Mouse (Mus musculus) G1E (cell line): ENCODE data around the gene Csnk2b. TPM values are rescaled to one million over a fixed set of nuclear protein-coding genes. Genes with fewer than 3 reads are reported as not detected.

Source experiments
- ATAC-seq: 2 replicates; pipeline ENCODE4 v1.8.0; 2016; ENCODE audit warnings: mild to moderate bottlenecking; ENCODE audit not compliant: insufficient number of reproducible peaks, poor library complexity, low FRiP score, severe bottlenecking; ENCODE audit errors: extremely low read depth
- DNase-seq: peaks from one replicate; pipeline ENCODE4 v3.0.0; 2012; ENCODE audit warnings: low spot score
- H3K27me3 ChIP-seq: 2 replicates; pipeline ENCODE4 v1.6.1; 2012; ENCODE audit warnings: mild to moderate bottlenecking, low read length, inconsistent platforms; ENCODE audit not compliant: insufficient read depth
- H3K36me3 ChIP-seq: replicated peaks from 2 replicates; pipeline ENCODE3; 2012; ENCODE audit warnings: mild to moderate bottlenecking, inconsistent platforms
- H3K4me1 ChIP-seq: 2 replicates; pipeline ENCODE4 v1.6.1; 2012; ENCODE audit warnings: low read depth, low read length, inconsistent platforms, mixed read lengths; ENCODE audit not compliant: insufficient read depth
- H3K4me3 ChIP-seq: 2 replicates; pipeline ENCODE4 v1.5.1; 2012; ENCODE audit warnings: low read depth, mild to moderate bottlenecking, inconsistent platforms, low read length, moderate library complexity, mixed read lengths
- H3K9me3 ChIP-seq: replicated peaks from 2 replicates; pipeline ENCODE4 v1.6.1; 2012; ENCODE audit warnings: inconsistent platforms
- CTCF ChIP-seq: IDR thresholded peaks from 2 replicates; pipeline ENCODE4 v1.5.1; 2012; ENCODE audit warnings: low read depth, low read length, inconsistent platforms, mixed read lengths
- GATA1 ChIP-seq: IDR thresholded peaks from 2 replicates; pipeline ENCODE4 v1.6.1; 2012; ENCODE audit warnings: borderline replicate concordance, low read length, inconsistent platforms, mixed read lengths
- GATA2 ChIP-seq: IDR thresholded peaks from 2 replicates; pipeline ENCODE4 v1.6.1; 2012; ENCODE audit warnings: low read depth, low read length, inconsistent platforms, borderline replicate concordance
- POLR2AphosphoS5 ChIP-seq: IDR thresholded peaks from 2 replicates; pipeline ENCODE4 v1.6.1; 2012; ENCODE audit warnings: low read depth, low read length, inconsistent platforms; ENCODE audit not compliant: insufficient replicate concordance
- TAL1 ChIP-seq: conservative IDR thresholded peaks from 2 replicates; pipeline ENCODE4 v1.6.1; 2012; ENCODE audit warnings: low read depth, low read length, inconsistent platforms, mixed read lengths
- polyA plus RNA-seq: library from polyadenylated mRNA; stranded (reverse); fragments of >175 nt; gene quantifications from 2 replicates; pipeline ENCODE4 v1.2.3, GENCODE M21; 2012
- total RNA-seq, 2 experiments: library from RNA; stranded (forward) in 1 of 2; stranded (reverse) in 1 of 2; fragments of 200-1000 nt in 1 of 2; fragments of >200 nt in 1 of 2; fragmentation: Nextera tagmentation in 1 of 2; gene quantifications; 2 replicates each; pipeline ENCODE4 v1.2.3; 2014 to 2017

The Csnk2b gene
- total RNA-seq (2014; fragmentation: Nextera tagmentation) (466 and 494 TPM in 2 replicates), total RNA-seq (2017) (431 and 460 TPM in 2 replicates), polyA plus RNA-seq (74.4 and 79.6 TPM in 2 replicates)

DNA sequence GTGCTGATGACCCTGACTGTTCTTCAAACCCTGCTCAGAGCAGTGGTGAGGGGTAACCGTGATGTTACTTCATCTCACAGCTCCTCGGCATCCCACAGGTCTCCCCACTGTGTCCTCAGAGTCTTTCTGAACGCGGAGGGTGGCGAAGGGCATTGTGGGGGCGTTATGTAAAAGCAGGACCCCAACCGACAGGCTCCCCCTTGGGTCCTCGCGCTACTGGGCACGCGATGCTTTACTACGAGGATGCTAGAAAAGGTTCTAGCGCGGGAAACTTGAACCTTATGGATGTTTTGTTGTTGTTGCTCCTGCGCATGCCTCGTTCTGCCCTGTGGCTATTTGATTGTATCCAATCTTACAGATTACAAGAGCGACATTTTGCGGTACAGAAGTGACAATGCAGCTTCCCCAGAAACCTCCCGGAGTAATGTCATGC lies at the start of gene Csnk2b:
TSS of gene Csnk2b (minus strand) at position 183 of the 433 bp plus-strand sequence.
- Histone ChIP-seq H3K4me1 (peaks cover 69% of the 10 kb centered on the region), H3K27me3 (no peaks in the 10 kb centered on the region), H3K9me3 (no peaks in the 10 kb centered on the region), H3K36me3 (peaks cover 61% of the 10 kb centered on the region), H3K4me3 (peak within 1 kb of the TSS; percentile 89)
- TF ChIP-seq GATA2, result no peak
- TF ChIP-seq POLR2AphosphoS5, result no peak
- no peak for TF ChIP-seq GATA1
- no peak for TF ChIP-seq TAL1
- no peak for TF ChIP-seq CTCF
- ATAC-seq (no peak), DNase-seq (peak; percentile 34)

DNA sequence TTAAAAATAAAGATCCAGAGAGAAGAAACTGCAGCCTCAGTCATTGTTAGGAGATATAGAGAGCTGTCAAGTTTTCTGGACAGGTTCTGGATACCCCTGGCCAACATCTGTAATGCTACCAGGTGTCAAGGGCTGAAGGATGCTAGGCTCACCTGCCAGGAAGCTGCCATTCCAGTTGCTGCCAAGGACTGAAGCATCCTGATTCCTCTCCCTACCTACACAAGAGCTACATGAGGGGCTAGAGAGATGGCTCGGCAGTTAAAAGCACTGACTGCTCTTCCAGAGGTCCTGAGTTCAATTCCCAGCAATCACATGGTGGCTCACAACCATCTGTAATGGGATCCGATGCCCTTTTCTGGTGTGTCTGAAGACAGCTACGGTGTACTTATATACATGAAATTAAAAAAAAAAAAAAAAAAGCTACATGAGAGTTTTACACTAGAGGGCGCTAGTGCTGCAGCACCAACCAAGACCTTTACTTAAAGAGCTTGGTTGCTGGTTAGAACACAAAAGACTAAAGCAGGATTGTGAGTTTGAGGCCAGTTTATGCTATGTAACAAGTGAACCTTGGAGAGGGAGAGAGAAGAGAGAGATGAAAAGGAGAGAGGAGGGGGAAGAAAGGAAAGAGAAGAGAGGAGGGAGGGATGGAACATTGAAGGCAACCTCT lies 46.8 kb upstream of the Csnk2b start:
- Histone ChIP-seq H3K4me3 (no peak overlapping the region), H3K4me1 (peaks cover 41% of the 10 kb centered on the region), H3K27me3 (peaks cover 23% of the 10 kb centered on the region; the same call in 1 of the 2 replicates), H3K9me3 (no peaks in the 10 kb centered on the region), H3K36me3 (peaks cover under 1% of the 10 kb centered on the region)
- TF ChIP-seq POLR2AphosphoS5 (no peak), GATA1 (no peak)
- DNase-seq (no peak), ATAC-seq (no peak)

GRCm38 (mm10) chr17:35167794-35168193 lies 45.9 kb upstream of the Csnk2b start:
- Histone ChIP-seq H3K9me3 (no peaks in the 10 kb centered on the region), H3K27me3 (peaks cover 15% of the 10 kb centered on the region; the same call in 1 of the 2 replicates), H3K4me1 (peaks cover 38% of the 10 kb centered on the region), H3K4me3 (no peak overlapping the region), H3K36me3 (peaks cover 8% of the 10 kb centered on the region)
- DNase-seq (no peak), ATAC-seq (no peak)
- TF ChIP-seq TAL1, result no peak
- TF ChIP-seq CTCF, result no peak
- no peak for TF ChIP-seq GATA1
- TF ChIP-seq POLR2AphosphoS5, result no peak
- TF ChIP-seq GATA2, result no peak

- H3K4me3 ChIP-seq, result no peak overlapping the region
- TF ChIP-seq CTCF, result peak; percentile 36; the same call in 1 of the 2 replicates
- TF ChIP-seq POLR2AphosphoS5, result no peak
- H3K36me3 ChIP-seq, result peaks cover 21% of the 10 kb centered on the region
- DNase-seq (no peak), ATAC-seq (no peak)
- no peaks in the 10 kb centered on the region for H3K9me3 ChIP-seq
- peaks cover 4% of the 10 kb centered on the region; the same call in 1 of the 2 replicates for H3K27me3 ChIP-seq
- peaks cover 43% of the 10 kb centered on the region for H3K4me1 ChIP-seq
These were observed 44.6 kb upstream of the Csnk2b start for GRCm38 (mm10) chr17:35166352-35167035.

DNA sequence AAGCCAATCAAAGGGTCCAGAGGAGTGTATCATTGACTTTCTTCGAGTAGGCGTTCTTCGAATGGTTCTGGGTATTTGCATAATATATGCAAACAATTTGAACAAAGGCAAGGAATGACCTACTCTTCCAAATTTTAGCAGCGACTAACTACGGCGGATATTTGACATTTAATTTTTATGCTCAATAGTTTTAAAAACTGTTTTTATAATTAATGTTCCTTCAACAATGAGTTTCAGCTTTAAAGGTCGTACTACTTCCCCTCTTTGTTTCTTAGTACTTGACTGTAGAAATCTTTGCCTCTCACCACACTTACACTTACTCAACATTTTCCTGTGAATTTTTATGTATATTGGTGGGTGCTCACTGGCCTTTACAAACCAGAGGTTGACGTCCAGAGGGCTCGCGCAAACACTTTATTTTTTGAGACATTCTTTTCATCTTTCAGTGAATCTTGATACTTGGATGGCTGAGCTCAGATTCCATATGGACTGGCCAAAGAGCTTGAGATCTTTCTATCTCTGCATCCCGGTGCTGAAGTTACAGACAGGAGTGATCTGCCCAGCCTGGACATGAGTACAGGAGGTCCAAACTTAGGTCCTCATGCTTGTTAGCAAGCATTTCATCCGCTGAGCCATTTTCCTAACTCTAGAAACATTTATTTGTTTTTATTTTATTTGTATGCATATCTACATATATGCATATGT lies 43.8 kb upstream of the Csnk2b start:
- 0 out of 2 replicates have a peak, but pooled peaks cover under 1% of the 10 kb centered on the region for H3K27me3 ChIP-seq
- ATAC-seq, result no peak; the same call in 1 of the 2 replicates
- H3K4me1 ChIP-seq, result peaks cover 52% of the 10 kb centered on the region
- no peak for TF ChIP-seq GATA1
- TF ChIP-seq CTCF, result no peak
- no peak for TF ChIP-seq GATA2
- TF ChIP-seq TAL1, result no peak
- no peak for TF ChIP-seq POLR2AphosphoS5
- H3K36me3 ChIP-seq, result peaks cover 30% of the 10 kb centered on the region
- peak overlapping the region; percentile 91 for H3K4me3 ChIP-seq
- no peaks in the 10 kb centered on the region for H3K9me3 ChIP-seq
- peak; percentile 78 for DNase-seq
